9 mouse cellular contexts compared by ENCODE assay signal in genomic region chr10:81410981-81411380, GRCm38 (mm10). TPM values are rescaled to one million over a fixed set of nuclear protein-coding genes. Genes with fewer than 3 reads are reported as not detected.
DNase-seq lines count a peak whose midpoint lies in the region; ATAC-seq and TF ChIP-seq lines count a peak whose summit lies in the region.
"Had no signal": no experiment of that assay in that cellular context is flagged by ENCODE, and none has a peak within 500 bp of the region (broad histone marks: within the 10 kb centered on the region; RNA-seq: fewer than 3 reads in every experiment).

No protein-coding gene starts in this region.

- no peak for DNase-seq in cerebellum, adult 2 months
- no peak for DNase-seq in cerebellum, postnatal 10 days
- no peak for DNase-seq in G1E (ENCODE audit: low spot score)
- peak; percentile 73 to 81 for DNase-seq in heart, postnatal 10 days
- no peak for DNase-seq in limb, embryonic 14.5 days (ENCODE audit: low spot score)
- no peak for DNase-seq in spleen, postnatal 36 days (ENCODE audit: low spot score in 2 of 2)
- DNase-seq in left cerebral cortex, adult 8-10 months (ENCODE audit: low spot score in 2 of 2) = no peak
- DNase-seq in thymus, adult 18-20 months = no peak

- peak overlapping the region; percentile 99 for H3K27ac ChIP-seq in cerebellum, adult 2 months (ENCODE audit: insufficient read depth, low read length)
- peak overlapping the region; percentile 63 for H3K27ac ChIP-seq in limb, embryonic 14.5 days (replicated peaks; ENCODE audit: low read depth, low read length)

- H3K4me1 ChIP-seq in cerebellum, adult 2 months (ENCODE audit: control insufficient read depth, insufficient read depth, low read length) = peaks cover 96% of the 10 kb centered on the region
- peaks cover 100% of the 10 kb centered on the region for H3K4me1 ChIP-seq in G1E (ENCODE audit: insufficient read depth, low read depth, low read length)
- H3K4me1 ChIP-seq in limb, embryonic 14.5 days (ENCODE audit: control insufficient read depth, insufficient read depth, low read length) = peaks cover 71% of the 10 kb centered on the region

- H3K27me3 ChIP-seq in cerebellum, adult 2 months (ENCODE audit: control insufficient read depth, insufficient read depth, low read length) = no peaks in the 10 kb centered on the region
- H3K27me3 ChIP-seq in G1E (ENCODE audit: insufficient read depth, low read length) = peaks cover 30% of the 10 kb centered on the region; the same call in 1 of the 2 replicates
- no peaks in the 10 kb centered on the region for H3K27me3 ChIP-seq in limb, embryonic 14.5 days (ENCODE audit: control insufficient read depth, insufficient read depth, low read length)

- TF ChIP-seq POLR2A in cerebellum, adult 2 months (IDR thresholded peaks at IDR 0.05; ENCODE audit: borderline replicate concordance, insufficient read depth, low read length) = no peak
- no peak for TF ChIP-seq POLR2A in limb, embryonic 14.5 days (IDR thresholded peaks at IDR 0.05; ENCODE audit: borderline replicate concordance, extremely low read depth, insufficient read depth, insufficient read length)

- H3K36me3 ChIP-seq in G1E (replicated peaks) = peaks cover 34% of the 10 kb centered on the region
- H3K36me3 ChIP-seq in limb, embryonic 14.5 days (ENCODE audit: control insufficient read depth, insufficient read depth, low read length) = peaks cover 58% of the 10 kb centered on the region

- H3K4me3 ChIP-seq in cerebellum, adult 2 months (replicated peaks; ENCODE audit: insufficient read depth, low read depth, low read length) = no peak overlapping the region
- H3K4me3 ChIP-seq in G1E (ENCODE audit: low read depth, low read length) = peak overlapping the region; percentile 45; the same call in 1 of the 2 replicates
- H3K4me3 ChIP-seq in limb, embryonic 14.5 days (replicated peaks; ENCODE audit: low read length) = no peak overlapping the region
- H3K4me3 ChIP-seq: erythroblast, embryonic 14.5 days had no signal

- H3K9me3 ChIP-seq in G1E (replicated peaks) = no peaks in the 10 kb centered on the region
- no peaks in the 10 kb centered on the region for H3K9me3 ChIP-seq in limb, embryonic 14.5 days (ENCODE audit: control insufficient read depth, low read length)

- H3K4me2 ChIP-seq in limb, embryonic 14.5 days (replicated peaks; ENCODE audit: low read depth, low read length, severe bottlenecking) = peak overlapping the region; percentile 7; the same call in 1 of the 2 replicates

- no peak for TF ChIP-seq CTCF in cerebellum, adult 2 months (IDR thresholded peaks at IDR 0.05; ENCODE audit: borderline replicate concordance, insufficient read depth, low read depth, low read length)
- no peak for TF ChIP-seq CTCF in G1E (IDR thresholded peaks at IDR 0.05; ENCODE audit: low read depth, low read length)

- WGBS in cerebellum, adult 2 months = 15% methylated on average over 9 of the region's 9 CpGs
- WGBS in limb, embryonic 14.5 days = 70% methylated on average over 9 of the region's 9 CpGs

- H3K9ac ChIP-seq in limb, embryonic 14.5 days (ENCODE audit: low read depth, low read length, severe bottlenecking) = no peak overlapping the region

- intact Hi-C loops in heart, postnatal 10 days (cut with DNase I) = loop anchor here (2.0 kb wide), 1 partner anchor 14 kb away; no protein-coding TSS in a partner anchor

- no peak for ATAC-seq in G1E (ENCODE audit: extremely low read depth, insufficient number of reproducible peaks, low FRiP score, poor library complexity, severe bottlenecking)
- no peak for ATAC-seq in limb, embryonic 14.5 days (ENCODE audit: low FRiP score, low read depth)

RNA-seq across cellular contexts. Expression of gene Smim24, which starts 18.1 kb away (rescaled TPM):
- 1.2 and 1.7 TPM in 2 replicates for polyA plus RNA-seq in cerebellum, adult 2 months (2012; rRNA removed)
- 6.5 and 13.8 TPM in 2 replicates for total RNA-seq in G1E (2014; fragmentation: Nextera tagmentation)
- total RNA-seq in G1E (2017) = 1.9 and 3.5 TPM in 2 replicates
- 1.6 and 1.8 TPM in 2 replicates for polyA plus RNA-seq in G1E (2012)
- 1 to 10 TPM; 1.3 to 2.2 TPM for total RNA-seq in heart, postnatal 10 days (2021)
- polyA plus RNA-seq in limb, embryonic 14.5 days (2012; rRNA removed) = 7.5 and 7.8 TPM in 2 replicates
- polyA plus RNA-seq in limb, embryonic 14.5 days (2014; fragmentation: Nextera tagmentation; extraction: Ambion mirVana) = 4.3 and 4.6 TPM in 2 replicates
- total RNA-seq in left cerebral cortex, adult 8-10 months (2022) = 1 to 10 TPM in 2 of 4 experiments, under 1 TPM in 2; 0.50 to 1.6 (median 0.84) TPM
- polyA plus RNA-seq: erythroblast, embryonic 14.5 days had no signal

RNA-seq across cellular contexts. Expression of gene Gm48552, which starts 22.2 kb away (rescaled TPM):
- 10.7 and 13.8 TPM in 2 replicates for polyA plus RNA-seq in cerebellum, adult 2 months (2012; rRNA removed)
- 1.2 and 3.1 TPM in 2 replicates for total RNA-seq in G1E (2014; fragmentation: Nextera tagmentation)
- total RNA-seq in G1E (2017) = 0.38 and 0.93 TPM in 2 replicates
- polyA plus RNA-seq in G1E (2012) = 7.2 and 7.4 TPM in 2 replicates
- under 1 TPM; 0.77 to 0.98 TPM for total RNA-seq in heart, postnatal 10 days (2021)
- polyA plus RNA-seq in limb, embryonic 14.5 days (2012; rRNA removed) = 6.8 and 9.5 TPM in 2 replicates
- 0.99 and 1.2 TPM in 2 replicates for polyA plus RNA-seq in limb, embryonic 14.5 days (2014; fragmentation: Nextera tagmentation; extraction: Ambion mirVana)
- total RNA-seq in left cerebral cortex, adult 8-10 months (2022) = 1 to 10 TPM; 2.5 to 3.3 (median 2.6) TPM

RNA-seq across cellular contexts. Expression of gene Gm48551, which starts 26.7 kb away (rescaled TPM):
- polyA plus RNA-seq in cerebellum, adult 2 months (2012; rRNA removed) = 10.2 and 10.8 TPM in 2 replicates
- total RNA-seq in G1E (2014; fragmentation: Nextera tagmentation) (1.1 TPM in 1 of 2 replicates, not detected in the other), G1E (2017) (2.6 and 4.1 TPM in 2 replicates)
- polyA plus RNA-seq in G1E (2012) = 0.72 and 1.3 TPM in 2 replicates
- total RNA-seq in heart, postnatal 10 days (2021) = under 1 TPM; 0.74 to 0.87 TPM
- 4.3 and 5.0 TPM in 2 replicates for polyA plus RNA-seq in limb, embryonic 14.5 days (2012; rRNA removed)
- polyA plus RNA-seq in limb, embryonic 14.5 days (2014; fragmentation: Nextera tagmentation; extraction: Ambion mirVana) = 1.1 and 2.9 TPM in 2 replicates
- total RNA-seq in left cerebral cortex, adult 8-10 months (2022) = 1 to 10 TPM; 2.0 to 5.2 (median 4.0) TPM

RNA-seq across cellular contexts. Expression of gene Dohh, which starts 26.8 kb away (rescaled TPM):
- 87.7 and 93.1 TPM in 2 replicates for polyA plus RNA-seq in cerebellum, adult 2 months (2012; rRNA removed)
- 9.6 and 11.9 TPM in 2 replicates for total RNA-seq in G1E (2014; fragmentation: Nextera tagmentation)
- 60.4 and 69.7 TPM in 2 replicates for total RNA-seq in G1E (2017)
- 186 and 220 TPM in 2 replicates for polyA plus RNA-seq in G1E (2012)
- 10 to 100 TPM; 53.2 to 57.5 TPM for total RNA-seq in heart, postnatal 10 days (2021)
- polyA plus RNA-seq in limb, embryonic 14.5 days (2012; rRNA removed) = 54.3 and 66.7 TPM in 2 replicates
- 60.0 and 63.7 TPM in 2 replicates for polyA plus RNA-seq in limb, embryonic 14.5 days (2014; fragmentation: Nextera tagmentation; extraction: Ambion mirVana)
- total RNA-seq in left cerebral cortex, adult 8-10 months (2022) = 10 to 100 TPM; 81.4 to 89.7 (median 85.5) TPM

RNA-seq across cellular contexts. Expression of gene Fzr1, which starts 32.7 kb away (rescaled TPM):
- 75.8 and 81.5 TPM in 2 replicates for polyA plus RNA-seq in cerebellum, adult 2 months (2012; rRNA removed)
- total RNA-seq in G1E (2014; fragmentation: Nextera tagmentation) (29.7 and 65.2 TPM in 2 replicates), G1E (2017) (15.8 and 22.8 TPM in 2 replicates)
- 88.9 and 96.2 TPM in 2 replicates for polyA plus RNA-seq in G1E (2012)
- 10 to 100 TPM; 39.7 to 41.2 TPM for total RNA-seq in heart, postnatal 10 days (2021)
- 109 and 142 TPM in 2 replicates for polyA plus RNA-seq in limb, embryonic 14.5 days (2012; rRNA removed)
- polyA plus RNA-seq in limb, embryonic 14.5 days (2014; fragmentation: Nextera tagmentation; extraction: Ambion mirVana) = 92.8 and 95.5 TPM in 2 replicates
- total RNA-seq in left cerebral cortex, adult 8-10 months (2022) = 10 to 100 TPM; 66.8 to 73.4 (median 70.6) TPM

Comparison
In these comparisons a context has a peak if more than half of its experiments do, and no peak if none do; other contexts are left out.
1. DNase-seq: peak in heart, postnatal 10 days (2 of 2); none in cerebellum, adult 2 months (0 of 2), cerebellum, postnatal 10 days (0 of 2), G1E (single experiment), limb, embryonic 14.5 days (single experiment), spleen, postnatal 36 days (0 of 2), left cerebral cortex, adult 8-10 months (0 of 2) and thymus, adult 18-20 months (0 of 2).